Mouse (Mus musculus) limb, embryonic 10.5 days (tissue): Measurements from ENCODE around the gene Kctd21. TPM values are rescaled to one million over a fixed set of nuclear protein-coding genes. Genes with fewer than 3 reads are reported as not detected.

ENCODE experiments used
- DNase-seq: peaks from one replicate; pipeline ENCODE4 v3.0.0-alpha.2; 2017; ENCODE audit warnings: low spot score
- H3K27ac ChIP-seq: fragments of 300-500 bp; sonication (generic); 2 replicates; pipeline ENCODE4 v1.5.1; 2016; ENCODE audit warnings: mild to moderate bottlenecking
- H3K27me3 ChIP-seq: fragments of 300-500 bp; sonication (generic); 2 replicates; pipeline ENCODE4 v1.6.1; 2016; ENCODE audit warnings: low read depth, mild to moderate bottlenecking; ENCODE audit not compliant: poor library complexity, severe bottlenecking
- H3K36me3 ChIP-seq: fragments of 300-500 bp; sonication (generic); 2 replicates; pipeline ENCODE4 v1.6.1; 2016; ENCODE audit warnings: mild to moderate bottlenecking, moderate library complexity
- H3K4me1 ChIP-seq: fragments of 300-500 bp; sonication (generic); 2 replicates; pipeline ENCODE4 v1.6.1; 2016
- H3K4me3 ChIP-seq: fragments of 300-500 bp; sonication (generic); 2 replicates; pipeline ENCODE4 v1.5.1; 2016; ENCODE audit warnings: mild to moderate bottlenecking, moderate library complexity
- H3K9me3 ChIP-seq: fragments of 300-500 bp; sonication (generic); replicated peaks from 2 replicates; pipeline ENCODE4 v1.6.1; 2016; ENCODE audit warnings: mild to moderate bottlenecking
- WGBS: fragments of 180-500 bp; shearing (Covaris S2); methylation state at CpG from one replicate; pipeline ENCODE4 v1.1.7; 2016; 5-methylcytosine and 5-hydroxymethylcytosine counted together
- polyA plus RNA-seq: library from polyadenylated mRNA; unstranded; fragments of >200 nt; fragmentation: Nextera tagmentation; extraction: Ambion mirVana; gene quantifications from 2 replicates; pipeline ENCODE4 v1.2.1, GENCODE M21; 2016

Gene Kctd21
- polyA plus RNA-seq, 1 experiment from 2014 or later = 3.5 TPM

DNA sequence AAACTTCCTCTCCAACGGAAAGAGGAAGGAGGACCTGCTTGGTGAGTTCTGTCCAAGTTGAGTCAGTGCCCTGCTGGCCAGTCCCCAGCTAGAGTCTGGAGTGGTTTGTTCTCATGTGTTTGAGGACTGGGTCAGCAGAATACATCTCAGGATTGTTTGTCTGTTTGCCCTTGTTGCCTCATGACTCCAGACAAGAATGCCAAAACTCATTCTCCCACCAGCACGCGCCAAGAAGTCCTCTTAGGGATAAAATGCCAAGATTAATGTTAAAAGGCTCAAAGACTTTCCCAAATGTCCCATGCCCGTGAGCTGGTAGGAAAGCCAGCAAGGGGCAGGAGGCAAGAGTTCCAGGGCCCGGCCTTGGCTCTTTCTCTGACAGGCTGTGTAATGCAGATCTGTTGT lies 24.7 kb downstream of the Kctd21 start:
- H3K4me1 ChIP-seq = 0 out of 2 replicates have a peak, but pooled peaks cover 4% of the 10 kb centered on the region
- DNase-seq = no peak
- no peak overlapping the region for H3K4me3 ChIP-seq
- no peaks in the 10 kb centered on the region for H3K27me3 ChIP-seq
- H3K27ac ChIP-seq = no peak overlapping the region
- WGBS = 82% methylated on average over 5 of the region's 5 CpGs
- no peaks in the 10 kb centered on the region for H3K36me3 ChIP-seq
- no peaks in the 10 kb centered on the region for H3K9me3 ChIP-seq

DNA sequence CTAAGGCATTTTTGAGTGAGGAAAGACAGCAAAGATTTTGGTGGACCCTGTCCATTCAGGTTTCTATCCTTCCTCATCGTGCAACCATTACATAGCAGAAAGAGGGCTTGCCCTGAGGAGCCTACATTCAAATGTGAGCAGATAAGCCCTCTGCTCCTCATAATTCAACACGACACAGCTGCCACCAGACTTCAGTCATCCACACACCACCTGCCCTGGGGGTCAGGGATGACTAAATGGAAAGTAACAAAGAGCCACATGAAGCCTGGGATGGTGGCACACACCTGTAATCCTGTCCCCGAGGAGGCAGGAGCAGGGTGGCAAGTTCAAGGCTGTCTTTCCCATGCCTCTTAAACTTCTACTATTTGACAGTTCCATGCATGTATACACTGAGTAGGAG lies 25.7 kb downstream of the Kctd21 start:
- Histone ChIP-seq H3K9me3 (no peaks in the 10 kb centered on the region), H3K27ac (no peak overlapping the region), H3K4me1 (0 out of 2 replicates have a peak, but pooled peaks cover 4% of the 10 kb centered on the region), H3K4me3 (no peak overlapping the region), H3K36me3 (no peaks in the 10 kb centered on the region), H3K27me3 (no peaks in the 10 kb centered on the region)
- 83% methylated on average over 3 of the region's 3 CpGs for WGBS
- no peak for DNase-seq

DNA sequence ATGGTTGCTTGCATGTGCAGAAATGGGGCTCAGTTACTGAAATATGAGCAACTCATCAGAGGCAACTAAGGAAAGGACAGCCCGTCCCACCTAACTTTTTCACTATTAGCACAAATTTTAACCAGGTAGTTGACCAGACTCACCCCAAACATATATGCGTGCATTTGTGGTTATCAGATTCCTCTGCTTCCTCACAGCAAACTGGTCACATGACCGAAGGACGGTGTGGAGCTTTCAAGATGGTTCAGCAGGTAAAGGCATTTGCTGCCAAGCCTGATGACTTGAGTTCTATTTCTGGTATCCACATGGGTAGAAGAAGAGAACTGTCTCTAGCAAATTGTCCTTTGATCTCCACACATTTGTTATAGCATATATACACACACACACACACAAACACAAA lies 26.2 kb downstream of the Kctd21 start:
- Histone ChIP-seq H3K36me3 (no peaks in the 10 kb centered on the region), H3K4me3 (no peak overlapping the region), H3K27me3 (no peaks in the 10 kb centered on the region), H3K9me3 (no peaks in the 10 kb centered on the region), H3K4me1 (0 out of 2 replicates have a peak, but pooled peaks cover 4% of the 10 kb centered on the region), H3K27ac (no peak overlapping the region)
- 96% methylated on average over 4 of the region's 4 CpGs for WGBS
- no peak for DNase-seq

DNA sequence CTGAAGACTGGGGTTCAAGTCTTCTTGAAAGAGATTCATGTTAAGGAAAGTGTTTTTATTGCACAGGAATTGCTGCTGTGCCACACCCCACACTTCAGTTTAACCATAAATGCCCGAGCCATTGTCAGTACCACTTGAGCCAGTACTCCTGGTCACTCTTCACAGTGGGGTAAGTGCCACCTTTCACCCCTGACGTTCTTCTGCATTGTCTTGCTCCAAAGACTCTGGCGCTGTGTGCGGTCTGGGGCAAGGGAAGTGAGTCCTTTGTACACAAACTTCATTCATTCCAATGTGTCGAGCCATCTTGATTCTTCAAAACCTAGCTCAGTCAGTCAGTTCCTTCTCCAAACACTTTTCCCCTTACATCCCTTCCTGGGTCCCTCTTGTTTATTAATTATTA lies 28.0 kb downstream of the Kctd21 start:
- H3K9me3 ChIP-seq = no peaks in the 10 kb centered on the region
- DNase-seq = no peak
- H3K36me3 ChIP-seq = no peaks in the 10 kb centered on the region
- H3K27ac ChIP-seq = no peak overlapping the region
- H3K4me3 ChIP-seq = no peak overlapping the region
- H3K4me1 ChIP-seq = 0 out of 2 replicates have a peak, but pooled peaks cover 4% of the 10 kb centered on the region
- whole genome bisulfite sequencing = 83% methylated on average over 5 of the region's 5 CpGs
- H3K27me3 ChIP-seq = no peaks in the 10 kb centered on the region

DNA sequence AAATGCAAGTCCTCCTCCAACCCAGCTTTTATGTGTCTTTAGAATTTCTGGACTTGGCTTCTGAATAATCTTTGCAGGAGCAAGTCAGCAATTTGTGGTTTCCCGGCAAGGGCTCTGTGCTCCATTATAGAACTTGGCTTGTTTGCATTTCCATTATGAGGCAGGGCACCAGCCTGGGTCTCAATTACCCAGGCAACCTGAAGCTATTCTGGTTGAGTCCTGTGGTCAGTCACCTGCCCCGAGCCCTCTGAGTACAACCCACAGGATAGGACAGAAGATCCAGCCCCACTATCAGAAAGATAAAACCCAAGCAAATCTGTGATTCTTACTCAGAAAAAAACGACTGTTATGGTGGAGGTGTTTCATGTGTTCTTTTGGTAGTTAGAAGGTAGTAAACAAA lies 28.8 kb downstream of the Kctd21 start:
- Histone ChIP-seq H3K27ac (no peak overlapping the region), H3K4me3 (no peak overlapping the region), H3K27me3 (no peaks in the 10 kb centered on the region), H3K36me3 (no peaks in the 10 kb centered on the region), H3K4me1 (no peaks in the 10 kb centered on the region), H3K9me3 (no peaks in the 10 kb centered on the region)
- WGBS = 65% methylated on average over 3 of the region's 3 CpGs
- DNase-seq = no peak

DNA sequence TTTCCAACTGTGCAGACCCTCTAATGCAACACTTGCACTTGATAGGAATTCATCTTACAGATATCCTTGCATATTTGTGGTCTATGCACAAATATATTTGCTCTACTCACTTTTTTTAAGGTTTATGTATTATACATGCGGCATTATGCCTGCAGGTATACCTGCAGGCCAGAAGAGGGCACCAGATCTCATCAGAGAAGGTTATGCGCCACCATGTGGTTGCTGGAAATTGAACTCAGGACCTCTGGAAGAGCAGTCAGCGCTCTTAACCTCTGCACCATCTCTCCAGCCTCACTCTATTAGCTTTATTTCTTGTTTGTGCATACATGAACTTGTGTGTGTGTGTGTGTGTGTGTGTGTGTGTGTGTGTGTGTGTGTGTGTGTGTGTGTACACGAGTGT lies 29.3 kb downstream of the Kctd21 start:
- peak; percentile 40 for DNase-seq
- Histone ChIP-seq H3K36me3 (no peaks in the 10 kb centered on the region), H3K9me3 (no peaks in the 10 kb centered on the region), H3K4me1 (no peaks in the 10 kb centered on the region), H3K27me3 (no peaks in the 10 kb centered on the region), H3K4me3 (no peak overlapping the region), H3K27ac (no peak overlapping the region)
- 25% methylated on average over 4 of the region's 4 CpGs for WGBS

DNA sequence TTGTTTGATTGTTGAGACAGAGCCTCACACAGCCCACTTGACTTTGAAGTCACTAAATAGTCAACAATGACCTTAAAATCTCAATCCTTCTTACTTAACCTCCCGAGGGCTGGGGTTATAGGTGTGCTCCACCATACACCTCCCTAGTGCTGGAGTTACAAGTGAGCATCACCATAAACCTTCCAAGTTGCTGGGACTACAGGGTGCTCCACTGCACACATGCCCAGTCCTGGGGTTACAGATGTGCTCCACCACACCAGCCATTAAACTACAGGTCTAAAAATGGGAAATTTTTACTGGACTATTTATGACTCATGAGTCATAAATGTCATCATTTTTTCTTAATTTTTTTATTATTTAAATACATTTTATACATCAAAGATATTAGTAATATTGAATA lies 33.8 kb downstream of the Kctd21 start:
- H3K9me3 ChIP-seq = no peaks in the 10 kb centered on the region
- no peak for DNase-seq
- WGBS = 88% methylated on average over 1 of the region's 1 CpGs
- H3K4me1 ChIP-seq = peaks cover 5% of the 10 kb centered on the region
- H3K27me3 ChIP-seq = no peaks in the 10 kb centered on the region
- H3K4me3 ChIP-seq = no peak overlapping the region
- no peaks in the 10 kb centered on the region for H3K36me3 ChIP-seq
- no peak overlapping the region for H3K27ac ChIP-seq

DNA sequence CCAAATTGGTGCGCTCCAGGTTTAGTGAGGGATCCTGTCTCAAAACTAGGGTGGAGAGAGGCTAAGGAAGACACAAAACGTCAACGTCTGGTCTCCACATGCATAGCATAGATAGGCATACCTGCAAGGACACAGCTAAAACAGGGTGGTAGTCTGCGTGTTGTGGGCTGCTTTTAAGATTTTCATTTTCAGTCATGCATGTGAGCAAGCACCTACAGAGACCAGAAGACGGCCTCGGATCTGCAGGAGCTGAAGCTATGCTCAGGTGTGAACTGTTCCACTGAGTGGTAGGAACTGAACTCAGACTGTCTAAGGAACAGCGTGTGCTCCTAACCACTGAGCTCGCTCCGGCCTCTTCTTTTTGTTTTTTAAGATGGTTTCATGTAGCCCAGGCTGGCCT lies 43.0 kb downstream of the Kctd21 start:
- peaks cover 11% of the 10 kb centered on the region for H3K4me1 ChIP-seq
- no peak overlapping the region for H3K4me3 ChIP-seq
- H3K27ac ChIP-seq = no peak overlapping the region
- no peaks in the 10 kb centered on the region for H3K9me3 ChIP-seq
- peaks cover 63% of the 10 kb centered on the region for H3K36me3 ChIP-seq
- H3K27me3 ChIP-seq = no peaks in the 10 kb centered on the region
- DNase-seq = no peak
- 95% methylated on average over 9 of the region's 9 CpGs for WGBS

DNA sequence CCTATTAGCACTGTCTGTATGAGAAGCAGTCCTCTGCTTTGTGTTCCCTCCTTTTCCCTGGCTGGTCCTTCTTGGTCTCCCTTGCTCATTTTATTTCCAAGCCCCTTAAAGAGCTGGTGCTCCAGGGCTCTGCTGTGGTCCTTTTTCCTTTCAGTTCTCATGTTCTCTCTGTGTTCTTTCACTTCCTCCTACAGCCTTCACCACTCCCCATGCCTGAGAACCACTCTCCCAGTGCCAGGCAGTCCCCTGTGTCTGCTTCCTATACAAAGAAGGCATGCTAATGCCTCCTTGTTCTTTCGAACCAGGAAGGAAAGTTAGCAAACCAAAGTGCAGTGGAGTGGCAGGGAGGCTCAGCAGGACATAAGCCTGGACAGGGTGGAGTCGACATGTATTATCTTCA lies 43.8 kb downstream of the Kctd21 start:
- H3K4me1 ChIP-seq = peaks cover 7% of the 10 kb centered on the region

DNA sequence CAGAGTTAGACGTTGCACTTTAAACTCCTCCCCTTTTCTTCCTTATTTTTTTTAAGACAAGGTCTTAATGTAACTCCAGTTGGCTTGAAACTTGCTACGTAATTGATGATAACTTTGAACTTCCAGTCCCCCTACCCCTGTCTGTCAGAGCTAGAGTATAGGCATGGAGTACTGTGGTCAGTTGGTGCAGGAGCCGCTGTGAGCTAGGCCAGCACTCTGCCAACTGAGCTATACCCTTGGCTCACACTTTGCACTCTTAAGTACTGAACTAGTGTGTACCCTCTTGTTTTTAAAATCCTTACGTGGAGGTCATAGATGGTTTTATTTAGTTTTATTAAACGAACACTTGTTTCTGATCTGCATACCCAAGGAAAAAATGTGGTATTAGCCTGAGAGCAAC lies 47.2 kb downstream of the Kctd21 start:
- no peaks in the 10 kb centered on the region for H3K27me3 ChIP-seq
- no peak overlapping the region for H3K4me3 ChIP-seq
- WGBS = 91% methylated on average over 5 of the region's 5 CpGs

More for the DNA sequence above, 43.8 kb downstream of the Kctd21 start:
- Histone ChIP-seq H3K36me3 (peaks cover 70% of the 10 kb centered on the region), H3K9me3 (no peaks in the 10 kb centered on the region), H3K27ac (no peak overlapping the region), H3K27me3 (no peaks in the 10 kb centered on the region), H3K4me3 (no peak overlapping the region)
- 91% methylated on average over 2 of the region's 2 CpGs for WGBS
- no peak for DNase-seq

DNA sequence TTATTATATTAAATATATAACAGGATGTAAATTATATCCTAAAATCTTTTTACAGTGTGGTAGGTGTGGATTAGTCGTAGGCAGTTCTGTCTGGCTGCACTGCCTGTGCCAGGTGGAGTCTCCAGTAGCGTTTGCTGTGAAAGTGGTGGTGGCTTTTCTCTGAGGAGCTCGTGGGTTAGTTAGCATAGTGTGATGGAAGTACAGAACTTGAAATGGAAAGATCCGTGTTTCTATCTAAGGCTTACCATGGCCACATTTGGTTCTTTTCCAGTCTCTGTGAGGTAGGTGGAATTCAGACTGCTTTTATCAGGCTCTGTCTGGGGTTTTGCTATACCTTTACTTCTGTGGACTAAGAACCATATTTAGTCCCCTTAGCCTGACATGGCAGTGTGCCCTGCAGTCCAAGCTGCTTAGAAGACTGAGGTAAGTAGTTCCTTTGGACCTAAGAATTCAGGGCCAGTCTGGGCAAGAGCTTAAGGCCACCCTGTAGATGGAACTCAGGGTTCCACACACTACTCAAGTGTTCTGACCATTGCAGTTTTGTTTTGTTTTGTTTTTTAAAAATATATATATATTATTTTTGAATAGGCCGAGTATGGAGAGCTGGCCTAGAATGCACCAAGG lies 48.5 kb downstream of the Kctd21 start:
- peaks cover 97% of the 10 kb centered on the region for H3K36me3 ChIP-seq
- H3K27me3 ChIP-seq = no peaks in the 10 kb centered on the region
- H3K9me3 ChIP-seq = no peaks in the 10 kb centered on the region
- no peak for DNase-seq
- no peak overlapping the region for H3K27ac ChIP-seq
- WGBS = 95% methylated on average over 5 of the region's 5 CpGs
- H3K4me3 ChIP-seq = no peak overlapping the region
- no peaks in the 10 kb centered on the region for H3K4me1 ChIP-seq

More for the DNA sequence above, 47.2 kb downstream of the Kctd21 start:
- no peaks in the 10 kb centered on the region for H3K9me3 ChIP-seq
- no peak for DNase-seq
- no peak overlapping the region for H3K27ac ChIP-seq
- peaks cover 97% of the 10 kb centered on the region for H3K36me3 ChIP-seq
- no peaks in the 10 kb centered on the region for H3K4me1 ChIP-seq

DNA sequence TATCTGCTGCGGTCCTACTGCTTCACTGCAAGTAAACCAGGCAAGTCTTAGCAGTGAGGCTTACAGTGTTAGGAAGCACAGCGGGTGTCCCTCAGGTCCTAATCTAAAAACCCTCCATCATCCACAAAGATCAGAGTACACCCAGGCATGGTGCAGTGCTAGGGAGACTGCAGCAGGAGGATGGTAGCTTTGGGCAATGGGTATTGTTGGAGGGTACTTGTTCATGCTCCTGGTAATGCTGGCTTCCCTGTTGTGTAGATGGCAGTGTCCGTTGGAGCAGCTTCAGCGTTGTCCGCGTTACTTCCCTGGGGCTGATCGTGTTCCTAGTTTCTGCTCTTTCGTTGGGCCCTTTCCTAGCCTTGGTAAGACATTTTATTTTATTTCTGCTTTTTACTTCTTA lies 50.5 kb downstream of the Kctd21 start:
- Histone ChIP-seq H3K4me3 (no peak overlapping the region), H3K27me3 (no peaks in the 10 kb centered on the region), H3K36me3 (peaks cover 99% of the 10 kb centered on the region), H3K27ac (no peak overlapping the region), H3K4me1 (no peaks in the 10 kb centered on the region), H3K9me3 (no peaks in the 10 kb centered on the region)
- 96% methylated on average over 8 of the region's 8 CpGs for WGBS
- no peak for DNase-seq

DNA sequence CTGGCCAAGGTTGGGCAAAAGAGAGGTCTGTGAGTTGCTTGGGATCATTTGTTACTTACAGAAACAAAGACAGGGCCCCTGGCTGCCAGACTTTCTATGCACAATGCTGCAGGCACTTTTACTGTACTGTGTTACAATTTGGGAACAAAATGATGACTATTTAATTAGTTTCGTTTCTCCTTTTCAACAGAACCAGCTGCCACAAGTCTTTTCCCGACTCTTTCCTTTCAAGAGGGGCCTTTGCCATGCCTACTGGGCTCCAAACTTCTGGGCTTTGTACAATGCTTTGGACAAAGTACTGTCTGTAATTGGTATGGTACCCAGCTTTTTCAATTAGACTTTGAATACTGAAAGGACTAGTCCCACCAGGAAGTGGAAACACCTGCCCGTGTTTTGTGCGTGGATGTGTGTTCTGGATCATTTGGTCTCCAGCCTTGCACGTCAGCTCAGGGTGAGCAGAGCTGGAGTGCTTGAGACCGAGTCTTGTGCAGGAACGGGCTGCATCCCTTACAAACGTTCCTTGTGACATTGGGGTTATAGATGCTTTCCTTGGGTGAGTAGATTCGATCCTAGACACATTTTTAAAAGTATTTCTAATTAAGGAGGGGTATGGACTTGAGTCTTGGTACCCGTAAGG lies 51.5 kb downstream of the Kctd21 start:
- DNase-seq = no peak
- no peaks in the 10 kb centered on the region for H3K27me3 ChIP-seq
- no peak overlapping the region for H3K4me3 ChIP-seq
- H3K9me3 ChIP-seq = no peaks in the 10 kb centered on the region
- H3K27ac ChIP-seq = no peak overlapping the region
- peaks cover 99% of the 10 kb centered on the region for H3K36me3 ChIP-seq
- no peaks in the 10 kb centered on the region for H3K4me1 ChIP-seq
- WGBS = 93% methylated on average over 10 of the region's 10 CpGs
